Mouse (Mus musculus): ENCODE measurements around the gene Aldh6a1.

Gene Aldh6a1

DNA sequence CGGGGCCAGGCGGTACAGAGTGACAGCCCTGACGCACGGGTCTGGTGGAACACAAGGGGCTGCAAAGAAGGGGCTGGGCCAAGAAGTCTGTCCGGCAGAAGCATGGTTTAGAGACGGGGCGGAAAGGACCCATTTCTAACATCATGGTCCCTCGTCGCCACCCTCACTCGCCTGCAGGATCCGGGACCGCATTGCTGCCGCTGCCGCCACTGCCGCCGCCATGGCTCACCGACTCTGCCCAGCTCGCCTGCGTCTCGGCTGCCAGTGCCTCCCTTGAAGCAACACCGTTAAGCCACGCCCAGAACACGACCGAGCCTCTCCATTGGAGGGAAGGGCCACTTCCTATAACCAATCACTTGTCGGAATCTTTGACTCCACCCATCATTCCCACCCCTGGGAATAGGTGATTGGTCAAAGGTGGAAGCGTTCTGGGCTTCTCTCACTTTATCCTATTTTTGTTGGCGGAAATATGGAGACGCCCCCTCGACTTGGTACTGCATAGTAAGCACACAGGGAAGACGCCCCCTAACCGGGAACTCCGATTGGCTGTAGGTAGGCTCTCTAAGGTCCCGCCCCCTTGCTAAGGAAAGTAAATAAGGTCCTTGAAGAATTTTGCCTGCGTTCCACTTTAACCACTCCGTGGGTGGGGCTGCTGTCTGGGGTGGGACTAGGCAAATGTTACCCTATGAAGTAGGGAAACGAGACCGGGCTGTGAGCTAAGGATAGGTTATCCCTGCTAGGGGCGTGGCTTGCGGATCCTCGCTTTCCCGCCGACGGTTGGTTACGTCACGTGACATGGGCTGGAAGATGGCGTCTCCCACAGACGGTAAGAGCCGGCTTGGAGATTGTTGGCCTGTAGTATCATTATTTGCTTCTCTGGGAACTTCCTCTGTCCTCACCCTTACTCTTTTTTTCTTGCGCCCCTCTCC lies at the start of gene Aldh6a1, which contains the start of gene Lin52:
Gene Aldh6a1 (minus strand): TSS at position 287 of the 929 bp plus-strand sequence.
Gene Lin52 (plus strand): TSS at position 705 of the 929 bp plus-strand sequence.
- peak; percentile 98 to 100 for DNase-seq

DNA sequence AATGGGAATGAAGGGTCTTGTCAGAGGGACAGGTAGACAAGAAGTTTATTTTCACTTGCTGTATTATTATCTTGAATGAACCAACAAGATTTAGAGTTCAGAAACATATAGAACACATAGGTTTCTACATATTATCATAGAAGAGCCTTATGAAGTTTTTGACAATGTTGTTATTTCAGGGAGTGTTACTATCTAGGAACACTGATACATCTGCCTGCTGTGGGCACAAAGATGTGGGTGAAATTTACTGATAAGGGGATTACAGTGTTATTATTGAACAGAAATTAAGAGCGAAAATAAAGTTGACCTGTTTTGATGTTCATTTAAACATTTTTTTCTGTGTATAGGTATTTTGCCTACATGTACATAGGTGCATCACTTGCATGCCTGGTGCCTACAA lies 46.0 kb upstream of the Aldh6a1 start:
- DNase-seq, result no peak

DNA sequence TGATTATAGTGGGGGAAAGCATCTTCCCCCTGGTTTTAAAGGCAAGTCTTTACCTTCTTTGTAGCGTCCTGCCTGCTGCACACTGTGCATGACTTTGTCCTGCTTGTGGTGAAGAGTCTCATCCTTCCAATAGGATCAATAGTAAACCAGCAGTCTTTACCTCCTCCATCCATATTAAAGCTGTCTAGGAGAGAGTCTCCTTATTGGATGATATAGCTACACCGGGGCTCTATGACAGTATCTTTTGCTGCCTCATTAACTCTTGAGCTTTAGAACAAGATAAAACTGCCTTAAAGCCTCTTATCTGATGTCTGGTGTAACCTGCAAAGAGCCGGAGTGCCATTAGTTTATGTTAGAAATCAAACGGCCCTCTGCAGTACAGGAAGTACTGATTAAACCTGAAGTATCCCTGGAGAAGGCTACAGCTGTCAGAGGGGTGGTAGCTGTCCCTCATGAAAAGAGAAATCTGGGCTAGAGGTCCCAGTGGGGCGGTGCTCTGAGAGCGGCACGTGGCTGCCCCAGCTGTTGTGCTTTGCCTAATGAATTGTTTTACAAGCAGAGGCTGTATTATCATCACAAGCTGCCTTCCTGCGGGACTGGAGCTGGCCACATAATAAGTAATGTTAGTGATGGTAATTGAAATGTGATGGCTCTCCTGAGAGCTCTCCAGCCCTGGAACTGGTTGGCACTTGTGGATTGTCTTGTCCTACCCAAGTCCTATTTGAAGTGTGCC lies 36.7 kb upstream of the Aldh6a1 start:
- DNase-seq, result peak; percentile 21 to 34

DNA sequence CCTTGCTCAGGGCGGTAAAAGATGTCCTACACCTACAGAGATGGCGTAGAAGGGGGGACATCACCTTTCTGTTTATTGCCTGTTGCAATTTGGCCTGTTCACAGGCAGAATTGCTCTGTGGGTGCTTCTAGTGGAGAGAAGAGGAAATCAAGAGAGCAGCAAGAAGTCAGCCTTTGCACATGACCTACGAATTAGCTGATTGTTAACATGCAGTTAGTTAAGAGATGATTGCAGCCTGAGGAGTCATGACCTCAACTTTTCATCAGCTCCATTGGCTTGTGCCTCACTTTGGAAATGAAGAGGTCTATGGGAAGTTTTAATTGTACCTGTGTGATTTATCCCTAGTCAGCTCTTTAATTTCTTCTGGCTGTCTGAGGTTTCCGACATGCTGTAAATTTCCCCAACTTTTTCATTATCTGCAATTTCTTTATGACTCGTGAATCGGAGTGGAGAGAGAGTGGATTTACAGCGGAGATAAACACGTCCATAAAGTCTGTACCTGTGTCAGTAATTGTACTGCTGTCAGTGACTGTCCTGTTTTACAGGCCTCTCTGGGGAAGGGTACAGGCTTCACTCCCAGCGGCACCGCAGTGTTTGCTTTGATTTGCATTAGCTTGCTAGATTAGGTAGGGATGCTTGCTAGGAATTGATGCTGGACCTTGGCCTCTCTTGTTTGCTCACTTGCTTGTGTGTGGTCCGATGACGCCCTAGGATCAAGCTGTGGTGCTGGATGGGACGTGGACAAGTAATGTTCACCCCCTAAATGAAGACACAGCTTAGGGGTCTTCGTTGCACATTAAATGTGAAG lies 32.2 kb upstream of the Aldh6a1 start:
- DNase-seq, result no peak

DNA sequence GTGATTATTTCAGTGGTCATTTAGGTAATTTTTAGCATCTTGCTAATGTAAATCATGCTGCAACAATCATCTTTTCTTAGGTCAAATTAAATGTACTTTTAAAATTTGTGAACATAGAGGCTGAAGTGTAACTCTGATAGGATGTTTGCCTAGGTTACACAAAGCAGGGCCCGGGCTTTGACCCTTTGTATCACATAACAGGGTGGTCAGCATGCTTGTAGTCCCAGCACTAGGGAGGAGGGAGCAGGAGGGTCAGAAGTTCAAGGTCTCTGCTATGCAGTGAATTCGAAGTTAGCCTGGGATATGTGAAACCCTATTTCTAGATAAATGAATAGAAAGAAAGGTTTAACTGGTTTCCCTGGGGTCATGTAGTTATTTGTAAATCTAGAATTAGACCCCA lies 30.4 kb upstream of the Aldh6a1 start:
- no peak for DNase-seq

DNA sequence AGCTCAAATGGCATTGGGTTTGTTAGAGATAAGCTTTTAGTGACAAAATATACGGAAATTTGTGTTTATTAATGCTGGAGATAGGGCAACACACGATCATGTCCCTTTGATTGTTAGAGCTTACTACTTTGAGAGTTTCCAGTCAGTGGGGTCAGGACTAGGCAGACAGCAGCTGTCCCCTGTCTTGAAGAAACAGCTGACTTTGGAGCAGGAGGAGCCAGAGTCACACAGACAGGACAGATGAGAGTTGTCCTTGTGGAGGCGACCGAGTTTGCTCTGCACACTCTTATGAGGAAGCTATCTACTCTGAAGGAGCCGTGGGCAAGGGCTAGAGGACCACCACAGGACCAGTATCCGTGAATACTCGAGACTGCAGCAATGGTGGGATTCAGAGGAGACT lies 28.1 kb upstream of the Aldh6a1 start:
- peak in 1 of 2 experiments; percentile 12 for DNase-seq

DNA sequence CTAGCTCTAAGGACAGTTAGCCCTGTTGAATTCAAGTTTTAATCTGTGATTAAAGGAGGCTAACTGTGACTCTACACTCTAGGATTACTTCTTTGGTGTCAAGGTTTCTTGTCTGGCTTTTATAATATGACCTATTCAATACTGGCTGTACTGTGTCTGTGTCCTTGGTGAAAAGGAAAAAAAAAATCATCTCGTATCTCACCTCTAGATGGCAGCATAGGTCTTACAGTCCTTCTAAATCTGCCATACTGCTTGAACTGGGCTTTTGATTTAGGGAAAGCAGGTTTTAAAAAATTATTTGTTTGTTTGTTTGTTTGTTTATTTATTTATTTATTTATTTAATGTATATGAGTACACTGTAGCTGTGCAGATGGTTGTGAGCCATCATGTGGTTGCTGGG lies 17.9 kb upstream of the Aldh6a1 start:
- peak in 1 of 2 experiments; percentile 53 for DNase-seq

DNA sequence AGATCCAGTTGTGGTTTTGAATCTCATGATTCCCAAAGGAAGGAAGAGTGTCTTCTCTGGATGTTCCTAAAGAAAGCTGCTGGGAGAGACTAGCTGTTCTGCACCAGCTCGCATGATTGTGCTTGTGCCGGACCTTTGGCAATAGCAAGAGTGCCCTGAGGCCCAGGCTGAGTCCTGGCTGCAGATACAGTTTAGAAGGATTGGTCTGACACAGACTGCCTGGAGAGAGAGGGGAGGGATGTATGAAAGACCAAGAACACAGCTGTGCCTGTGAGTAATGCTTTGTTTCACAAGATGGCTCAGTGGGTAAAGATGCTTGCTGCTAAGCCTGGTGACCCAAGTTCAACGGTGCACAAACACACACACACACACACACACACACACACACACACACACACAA lies 12.1 kb upstream of the Aldh6a1 start:
- no peak for DNase-seq

DNA sequence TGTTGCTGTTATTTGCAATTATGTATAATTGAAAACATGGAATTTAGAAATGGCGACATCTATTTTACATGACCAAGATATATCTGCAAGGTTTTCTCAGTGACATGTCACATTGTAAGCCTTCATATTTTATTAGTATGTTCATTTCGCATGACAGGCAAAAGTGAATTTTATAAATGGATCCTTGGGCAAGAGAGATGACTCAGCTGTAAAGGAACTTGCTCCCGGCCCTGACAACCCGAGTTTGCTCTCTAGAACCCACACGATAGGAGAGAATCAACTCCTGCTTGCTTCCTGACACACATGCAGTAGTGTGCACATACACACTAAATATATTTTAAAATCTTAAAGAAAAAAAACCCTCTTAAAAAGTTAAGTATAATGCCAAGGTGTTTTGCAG lies 10.6 kb upstream of the Aldh6a1 start:
- no peak for DNase-seq

DNA sequence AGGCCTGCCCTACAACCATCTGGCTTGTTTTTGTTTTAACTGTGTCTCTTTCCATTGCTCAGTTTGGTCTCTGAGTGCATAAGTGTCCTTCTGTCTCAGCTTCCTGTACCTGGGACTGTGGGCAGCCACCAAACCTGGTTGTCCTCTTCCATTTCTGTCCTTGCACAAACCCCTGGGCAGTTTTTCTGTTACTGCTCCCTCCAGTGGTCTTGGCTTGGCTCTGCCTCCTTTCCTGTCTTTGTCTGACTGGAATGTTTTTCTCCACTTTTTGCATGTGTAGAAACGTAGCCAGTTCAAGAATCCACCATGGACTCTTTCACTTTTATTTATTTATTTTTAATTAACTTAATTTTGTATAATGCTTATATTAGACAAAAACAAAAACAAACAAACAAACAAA lies 9.0 kb upstream of the Aldh6a1 start:
- DNase-seq, result peak in 1 of 2 experiments; percentile 17

DNA sequence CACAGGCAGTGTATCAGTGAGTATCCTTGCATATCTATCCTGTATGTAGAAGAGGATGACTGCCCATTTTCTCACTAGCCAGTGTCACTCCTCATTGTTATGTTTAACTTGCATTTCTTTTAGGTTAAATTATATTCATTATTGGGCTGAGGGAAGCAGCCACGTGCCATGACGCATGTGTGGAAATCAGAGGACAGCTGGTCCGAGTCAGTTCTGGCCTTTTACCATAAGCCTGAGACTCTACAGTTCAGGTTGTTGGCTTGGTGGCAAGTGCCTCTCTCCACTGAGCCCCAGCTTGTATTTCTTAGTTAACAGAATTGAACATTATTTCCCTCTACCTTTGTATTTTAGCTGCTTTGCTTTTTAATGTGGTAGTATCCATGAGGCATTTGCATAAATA lies 6.1 kb upstream of the Aldh6a1 start:
- no peak for DNase-seq

DNA sequence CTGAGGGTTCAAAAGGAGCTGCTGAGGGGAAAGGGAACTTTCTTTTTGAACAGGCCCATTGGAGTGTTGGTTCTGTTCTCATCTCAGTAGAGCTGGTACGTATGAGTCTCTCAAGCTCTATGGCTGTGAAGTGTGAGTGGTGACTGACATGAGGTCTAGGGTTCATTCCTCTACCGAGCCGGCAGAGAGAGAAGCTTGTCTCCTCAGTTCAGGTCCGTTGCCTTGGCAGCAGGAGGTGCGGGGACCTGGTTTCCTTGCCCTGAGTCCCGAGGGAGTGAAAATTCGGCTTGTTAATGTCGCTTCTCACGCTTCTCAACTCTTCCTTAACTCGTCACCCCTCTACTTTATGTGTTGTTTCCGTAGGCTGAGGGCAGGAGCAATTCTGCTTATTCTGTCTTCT lies 997 bp upstream of the Aldh6a1 start:
- peak in 1 of 2 experiments; percentile 30 for DNase-seq

DNA sequence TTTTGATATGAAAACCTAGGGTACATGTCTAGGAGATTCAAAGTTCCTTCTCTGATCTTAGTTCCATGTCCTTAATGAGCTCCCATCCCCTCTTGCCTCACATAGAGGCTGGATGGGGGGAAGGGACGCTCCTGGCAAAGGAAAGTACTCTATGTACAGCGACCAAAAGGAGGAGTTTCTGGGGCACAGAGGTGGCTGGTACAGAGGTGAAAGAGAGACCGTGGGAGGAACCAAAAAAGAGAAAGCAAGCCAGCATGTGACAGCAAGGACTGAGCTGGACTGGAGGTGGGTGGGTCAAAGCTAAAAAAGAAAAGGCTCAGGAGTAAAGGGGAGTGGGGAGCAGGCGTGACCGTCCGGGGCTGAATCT lies 470 bp downstream of the Aldh6a1 start:
- DNase-seq, result peak; percentile 81 to 86

DNA sequence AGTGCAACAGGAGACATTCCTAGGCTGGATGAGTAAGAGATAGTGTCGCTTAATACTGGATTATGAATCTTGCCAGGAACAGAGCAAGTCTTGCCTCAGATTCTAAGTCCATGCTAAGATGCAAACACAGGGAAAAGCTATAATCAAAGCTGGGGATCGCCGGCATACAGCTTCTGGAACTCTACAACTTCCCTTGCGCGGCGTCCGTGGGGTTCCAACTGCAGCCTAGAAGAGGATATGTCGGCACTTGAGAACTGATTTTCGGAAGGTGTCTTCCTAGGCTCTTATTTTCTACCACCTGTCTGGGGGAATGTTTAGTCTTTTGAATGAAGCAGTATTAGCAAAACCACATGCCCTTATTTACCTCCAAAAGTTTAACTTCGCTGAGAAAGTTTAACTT lies 917 bp downstream of the Aldh6a1 start:
- peak; percentile 9 to 34 for DNase-seq

DNA sequence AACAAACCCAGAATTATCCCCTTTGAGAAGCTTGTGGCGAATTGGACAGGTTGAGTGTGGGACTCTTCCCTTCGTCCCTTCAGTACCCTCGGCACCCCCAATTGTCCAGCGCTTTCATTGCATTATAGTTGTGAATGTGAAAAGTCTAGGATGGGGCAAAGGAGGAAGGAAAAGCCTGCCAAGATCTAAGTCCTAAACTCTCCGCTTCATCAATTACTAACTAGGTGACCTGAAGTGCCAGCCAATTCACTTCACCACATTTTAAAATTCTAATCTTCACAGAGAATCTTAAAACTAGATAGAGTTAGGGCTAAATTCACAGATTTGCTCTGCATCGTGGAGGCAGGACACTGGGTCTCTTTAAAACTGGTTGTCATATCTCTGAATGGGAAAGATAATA lies 2.6 kb downstream of the Aldh6a1 start:
- peak; percentile 22 to 51 for DNase-seq

DNA sequence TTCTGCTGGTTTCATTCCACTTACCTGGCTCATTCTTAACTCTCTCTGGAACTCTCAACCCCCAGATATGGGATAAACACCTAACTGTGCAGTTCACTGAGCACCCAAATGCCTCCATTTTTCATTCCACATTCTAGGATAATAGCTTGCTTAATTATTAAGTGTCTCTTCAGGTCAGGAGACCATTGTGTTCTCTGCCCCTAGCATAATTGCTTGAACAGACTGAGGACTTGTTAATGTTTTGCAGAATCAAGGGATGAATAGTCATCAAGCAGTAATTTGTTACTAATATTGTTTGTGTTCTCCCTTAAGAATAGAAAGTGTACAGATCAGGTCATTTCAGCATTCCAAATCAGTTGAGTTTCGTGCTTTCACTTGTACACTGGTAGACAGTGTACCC lies 3.4 kb downstream of the Aldh6a1 start:
- peak in 1 of 2 experiments; percentile 62 for DNase-seq

DNA sequence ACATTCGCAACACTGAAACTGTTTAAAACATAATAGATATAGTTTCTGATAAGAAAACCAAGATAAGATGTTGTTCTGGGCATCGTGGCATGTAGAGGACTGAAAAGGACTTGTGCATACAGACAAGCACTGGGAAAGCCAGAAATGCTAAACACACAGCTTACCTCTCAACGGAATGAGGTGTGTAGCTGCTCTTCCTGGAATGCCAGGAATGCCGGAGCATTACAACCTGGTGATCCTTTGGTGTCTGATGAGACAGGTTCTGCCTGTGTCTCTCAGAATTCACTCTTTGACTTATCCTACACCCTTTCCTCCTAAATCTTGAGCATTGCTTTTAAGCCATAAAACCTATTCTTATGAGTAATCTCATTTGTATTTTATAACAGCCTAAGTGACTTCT lies 8.3 kb downstream of the Aldh6a1 start:
- DNase-seq, result no peak

DNA sequence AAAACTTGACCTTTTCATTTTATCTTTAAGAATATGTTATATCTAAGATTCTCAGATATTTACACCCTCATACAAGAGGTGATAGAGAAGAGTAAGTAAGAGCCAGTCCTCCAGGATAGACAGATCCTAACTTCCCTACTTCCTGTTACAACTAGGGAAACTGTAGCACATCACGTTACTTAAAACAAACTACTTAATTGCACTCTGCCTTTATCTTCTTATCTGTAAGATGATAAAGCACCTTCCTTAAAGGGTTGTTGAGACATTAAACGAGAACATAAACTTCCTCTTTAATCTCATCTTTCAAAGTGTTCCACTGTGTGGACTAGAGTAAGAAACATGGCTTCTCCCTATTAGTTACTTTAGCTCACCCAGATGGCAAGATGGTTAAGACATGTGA lies 12.1 kb downstream of the Aldh6a1 start:
- no peak for DNase-seq

DNA sequence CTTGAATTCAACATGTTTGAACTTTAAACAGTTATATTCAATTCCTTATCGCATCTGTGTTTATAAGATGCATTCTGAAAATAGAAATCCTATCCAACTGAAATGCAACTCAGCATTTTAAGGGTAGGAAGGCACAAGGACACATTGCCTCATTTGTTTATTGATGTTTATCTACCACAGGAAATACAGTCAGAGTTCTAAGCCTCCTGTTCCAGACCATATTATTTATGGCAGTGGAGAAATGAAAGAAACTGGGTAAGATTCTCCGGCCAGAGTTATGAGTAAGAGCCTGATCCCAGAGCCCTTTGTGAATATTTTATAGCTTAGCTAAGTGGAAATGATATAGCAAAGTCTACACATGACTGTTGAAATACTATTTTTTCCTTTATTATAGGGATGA lies 21.0 kb downstream of the Aldh6a1 start:
- DNase-seq, result no peak

DNA sequence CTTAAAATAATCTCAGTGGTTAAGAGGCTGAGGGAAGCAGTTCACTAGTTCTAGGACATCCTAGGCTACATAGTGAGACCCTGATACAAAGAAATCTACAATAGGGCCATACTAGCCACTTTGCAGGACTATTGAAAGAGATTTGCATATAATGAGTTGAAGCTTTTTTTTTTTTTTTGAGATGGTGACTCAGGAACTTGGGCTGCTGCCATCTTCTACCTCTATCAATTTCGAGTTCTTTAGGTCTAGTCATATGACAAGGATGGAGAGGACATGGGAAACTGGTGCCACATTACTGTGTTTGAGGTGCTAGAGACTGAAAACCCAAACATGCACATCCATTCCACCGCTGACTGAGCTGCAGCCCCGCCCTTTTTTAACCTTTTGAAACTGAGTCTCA lies 26.8 kb downstream of the Aldh6a1 start:
- DNase-seq, result no peak

DNA sequence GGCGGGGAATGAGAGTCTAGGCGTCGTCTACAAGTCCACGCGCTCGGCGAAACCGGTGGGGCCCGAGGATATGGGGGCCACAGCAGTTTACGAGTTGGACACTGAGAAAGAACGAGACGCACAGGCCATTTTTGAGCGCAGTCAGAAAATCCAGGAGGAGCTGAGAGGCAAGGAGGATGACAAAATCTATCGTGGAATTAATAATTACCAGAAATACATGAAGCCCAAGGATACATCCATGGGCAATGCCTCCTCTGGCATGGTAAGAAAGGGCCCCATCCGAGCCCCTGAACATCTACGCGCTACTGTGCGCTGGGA lies 33.2 kb downstream of the Aldh6a1 start:
- DNase-seq, result no peak

DNA sequence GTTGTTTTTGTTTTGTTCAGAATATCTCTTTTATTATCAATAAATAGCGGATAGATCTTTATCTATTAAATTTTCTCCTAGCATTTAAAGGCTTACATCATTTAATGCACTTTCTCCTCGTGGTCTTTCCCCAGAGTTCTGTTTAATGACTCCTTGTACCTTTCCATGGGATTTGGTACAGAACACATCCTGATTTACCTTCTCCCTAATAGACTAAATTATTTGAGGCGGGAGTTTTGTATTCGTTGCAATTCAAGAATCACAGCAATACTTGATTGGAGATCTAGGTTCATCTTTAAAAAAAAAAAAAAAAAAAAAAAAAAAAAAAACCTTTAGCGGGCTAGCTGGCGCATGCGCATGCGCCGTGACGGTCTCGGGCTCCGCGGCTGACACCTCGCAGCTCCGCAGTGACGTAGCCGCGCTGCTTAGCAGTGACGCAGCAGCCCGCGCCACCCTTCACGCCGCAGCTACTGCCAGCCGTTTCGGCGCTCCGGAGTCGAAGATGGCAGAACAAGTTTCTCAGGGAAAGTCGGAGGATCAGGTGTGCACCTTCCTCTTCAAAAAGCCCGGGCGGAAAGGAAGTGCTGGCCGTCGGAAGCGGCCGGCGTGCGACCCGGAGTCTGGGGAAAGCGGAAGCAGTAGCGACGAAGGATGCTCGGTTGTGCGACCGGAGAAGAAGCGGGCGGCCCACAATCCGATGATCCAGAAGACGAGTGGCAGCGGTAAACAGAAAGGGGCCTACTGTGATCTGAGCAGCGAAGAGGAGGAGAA lies 33.8 kb downstream of the Aldh6a1 start, which contains the start of gene Rnf113a2:
Gene Rnf113a2 (plus strand): TSS at position 363 of the 771 bp plus-strand sequence.
- peak; percentile 86 to 93 for DNase-seq

All from kidney, postnatal 36 days (tissue).